Comparison of ENCODE assay signal across 9 mouse cellular contexts in the genomic region with DNA sequence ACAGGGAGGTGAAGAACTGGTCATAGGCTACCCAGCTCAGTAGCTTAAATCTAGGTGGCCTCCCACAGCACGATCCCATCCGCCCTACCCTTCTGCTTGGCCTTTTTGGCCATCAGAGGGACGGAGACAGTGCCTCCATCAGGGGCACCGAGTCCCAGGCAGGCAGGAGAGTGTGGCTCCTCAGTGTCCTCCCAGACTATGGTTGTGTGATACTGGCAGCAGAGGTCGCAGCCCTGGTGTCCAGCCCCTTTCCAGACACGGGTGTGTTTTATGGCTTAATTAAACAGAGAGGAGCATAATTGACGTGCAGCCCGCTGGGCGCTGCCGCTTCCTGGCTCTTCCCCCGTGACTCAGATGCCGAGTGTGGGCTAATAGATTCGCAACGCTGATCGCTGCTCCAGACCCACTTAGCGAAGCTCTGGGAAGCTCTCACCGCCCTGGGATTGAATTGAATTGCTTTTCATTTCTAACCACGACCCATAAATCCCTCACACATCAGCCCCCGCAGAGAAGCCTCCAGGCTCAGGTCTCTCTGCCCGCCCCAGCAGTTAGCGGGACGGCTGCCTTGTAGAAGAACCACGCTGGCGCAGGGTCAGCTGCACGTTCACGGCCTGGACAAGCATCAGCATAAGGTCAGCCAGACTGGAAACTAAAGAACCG.
DNase-seq lines count a peak whose midpoint lies in the region; ATAC-seq and TF ChIP-seq lines count a peak whose summit lies in the region.
"Had no signal": no experiment of that assay in that cellular context is flagged by ENCODE, and none has a peak within 500 bp of the region (broad histone marks: within the 10 kb centered on the region; RNA-seq: fewer than 3 reads in every experiment).

No protein-coding gene starts in this region.

- peak; percentile 24 for DNase-seq in cerebellum, adult 11 months
- DNase-seq in cerebellum, adult 11-12 months, result no peak
- DNase-seq in lung, postnatal 4 days, result no peak
- DNase-seq in left cerebral cortex, postnatal 4 days, result peak; percentile 36
- DNase-seq in urinary bladder, adult 2 months (ENCODE audit: low spot score), result no peak

- peak overlapping the region; percentile 27; the same call in 1 of the 2 replicates for H3K4me2 ChIP-seq in lung, embryonic 16.5 days (ENCODE audit: low read depth, low read length)
- H3K4me2 ChIP-seq in forebrain, embryonic 13.5 days, result peak overlapping the region; percentile 53

- H3K9me3 ChIP-seq in lung, embryonic 16.5 days (ENCODE audit: control insufficient read depth, low read length), result no peaks in the 10 kb centered on the region
- no peaks in the 10 kb centered on the region; the same call in 1 of the 2 replicates for H3K9me3 ChIP-seq in forebrain, embryonic 13.5 days (replicated peaks)

- no peak for TF ChIP-seq POLR2A in small intestine, adult 2 months (IDR thresholded peaks at IDR 0.05; ENCODE audit: low read depth, low read length)

- H3K9ac ChIP-seq in lung, embryonic 16.5 days (ENCODE audit: low read length), result no peak overlapping the region; the same call in 1 of the 2 replicates
- H3K9ac ChIP-seq in forebrain, embryonic 13.5 days, result peak overlapping the region; percentile 23; the same call in 1 of the 2 replicates

- no peaks in the 10 kb centered on the region for H3K36me3 ChIP-seq in lung, embryonic 16.5 days (ENCODE audit: control insufficient read depth, insufficient read depth, low read length)
- H3K36me3 ChIP-seq in forebrain, embryonic 13.5 days (ENCODE audit: poor library complexity, severe bottlenecking), result no peaks in the 10 kb centered on the region
- no peaks in the 10 kb centered on the region for H3K36me3 ChIP-seq in small intestine, adult 2 months (ENCODE audit: control insufficient read depth, insufficient read depth, low read length)

- 29% methylated on average over 27 of the region's 27 CpGs for WGBS in lung, embryonic 16.5 days
- WGBS in forebrain, embryonic 13.5 days, result 13% methylated on average over 27 of the region's 27 CpGs
- 13% methylated on average over 27 of the region's 27 CpGs for WGBS in small intestine, adult 2 months

- TF ChIP-seq CTCF in small intestine, adult 2 months (IDR thresholded peaks at IDR 0.05; ENCODE audit: extremely low read depth, insufficient read length, insufficient replicate concordance, low read depth, low read length), result no peak

- no peak overlapping the region for H3K4me3 ChIP-seq in lung, embryonic 16.5 days (ENCODE audit: low read length)
- peak overlapping the region; percentile 12 for H3K4me3 ChIP-seq in forebrain, embryonic 13.5 days
- H3K4me3 ChIP-seq in small intestine, adult 2 months (ENCODE audit: low read depth, low read length), result peak overlapping the region; percentile 8; the same call in 1 of the 2 replicates

- intact Hi-C loops in left cerebral cortex, postnatal 4 days (cut with DNase I), result no loop called here

- no peaks in the 10 kb centered on the region for H3K4me1 ChIP-seq in lung, embryonic 16.5 days (replicated peaks; ENCODE audit: control insufficient read depth, insufficient read depth, low read length)
- peaks cover 46% of the 10 kb centered on the region for H3K4me1 ChIP-seq in forebrain, embryonic 13.5 days
- H3K4me1 ChIP-seq in small intestine, adult 2 months (ENCODE audit: control insufficient read depth, insufficient read depth, insufficient read length, low read length), result no peaks in the 10 kb centered on the region

- ATAC-seq in lung, embryonic 16.5 days (ENCODE audit: low read depth), result no peak
- ATAC-seq in forebrain, embryonic 13.5 days, result peak; percentile 39; the same call in 1 of the 2 replicates

- peaks cover 7% of the 10 kb centered on the region; the same call in 1 of the 2 replicates for H3K27me3 ChIP-seq in lung, embryonic 16.5 days (ENCODE audit: control insufficient read depth, insufficient read depth, low read depth, low read length)
- no peaks in the 10 kb centered on the region for H3K27me3 ChIP-seq in forebrain, embryonic 13.5 days
- no peaks in the 10 kb centered on the region for H3K27me3 ChIP-seq in small intestine, adult 2 months (ENCODE audit: control insufficient read depth, insufficient read depth, low read length)

- H3K27ac ChIP-seq in lung, embryonic 16.5 days (ENCODE audit: low read length), result no peak overlapping the region
- H3K27ac ChIP-seq in forebrain, embryonic 13.5 days, result peak overlapping the region; percentile 49
- H3K27ac ChIP-seq in small intestine, adult 2 months (ENCODE audit: insufficient read depth, low read depth, low read length), result no peak overlapping the region
- H3K27ac ChIP-seq: macrophage had no signal

Comparison
In these comparisons a context has a peak if more than half of its experiments do, and no peak if none do; other contexts are left out.
1. DNase-seq: peak in cerebellum, adult 11 months (single experiment) and left cerebral cortex, postnatal 4 days (single experiment); none in cerebellum, adult 11-12 months (single experiment), lung, postnatal 4 days (0 of 2) and urinary bladder, adult 2 months (single experiment).